Mouse (Mus musculus): Measurements from ENCODE around the gene Acss2. TPM values are rescaled to one million over a fixed set of nuclear protein-coding genes. Genes with fewer than 3 reads are reported as not detected.

Gene Acss2
- total RNA-seq, 2 experiments from 2014 or later, result 6.3 to 9.2 TPM

GRCm38 (mm10) chr2:155583927-155584530, 66.3 kb downstream of the Acss2 start:
- peak; percentile 69 for ATAC-seq (replicated peaks; ENCODE audit: low FRiP score, poor library complexity, severe bottlenecking)

GRCm38 (mm10) chr2:155585082-155585481, 67.3 kb downstream of the Acss2 start:
- ATAC-seq (replicated peaks; ENCODE audit: low FRiP score, poor library complexity, severe bottlenecking), result no peak

GRCm38 (mm10) chr2:155585486-155585885, 67.7 kb downstream of the Acss2 start:
- no peak for ATAC-seq (replicated peaks; ENCODE audit: low FRiP score, poor library complexity, severe bottlenecking)

GRCm38 (mm10) chr2:155588136-155588535, 70.4 kb downstream of the Acss2 start:
- no peak for ATAC-seq (replicated peaks; ENCODE audit: low FRiP score, poor library complexity, severe bottlenecking)

GRCm38 (mm10) chr2:155589521-155589920, 71.8 kb downstream of the Acss2 start:
- ATAC-seq (replicated peaks; ENCODE audit: low FRiP score, poor library complexity, severe bottlenecking), result no peak

- ATAC-seq (replicated peaks; ENCODE audit: low FRiP score, poor library complexity, severe bottlenecking), result no peak
Observed at GRCm38 (mm10) chr2:155590876-155591275, 73.1 kb downstream of the Acss2 start.

GRCm38 (mm10) chr2:155591676-155592075, 73.9 kb downstream of the Acss2 start:
- no peak for ATAC-seq (replicated peaks; ENCODE audit: low FRiP score, poor library complexity, severe bottlenecking)

- peak; percentile 91 for ATAC-seq (replicated peaks; ENCODE audit: low FRiP score, poor library complexity, severe bottlenecking)
Observed at GRCm38 (mm10) chr2:155592137-155592853, 74.5 kb downstream of the Acss2 start, which contains the start of gene Gss. TSS of gene Gss (minus strand) at chr2:155592810.

GRCm38 (mm10) chr2:155592854-155593283, 75.1 kb downstream of the Acss2 start:
- peak; percentile 70; the same call in 1 of the 2 replicates for ATAC-seq (replicated peaks; ENCODE audit: low FRiP score, poor library complexity, severe bottlenecking)

- no peak for ATAC-seq (replicated peaks; ENCODE audit: low FRiP score, poor library complexity, severe bottlenecking)
Observed at GRCm38 (mm10) chr2:155595516-155595915, 77.8 kb downstream of the Acss2 start.

- ATAC-seq (replicated peaks; ENCODE audit: low FRiP score, poor library complexity, severe bottlenecking), result no peak
Observed at GRCm38 (mm10) chr2:155603707-155604106, 86.0 kb downstream of the Acss2 start.

GRCm38 (mm10) chr2:155604560-155605235, 87.0 kb downstream of the Acss2 start:
- peak; percentile 87 for ATAC-seq (replicated peaks; ENCODE audit: low FRiP score, poor library complexity, severe bottlenecking)

- ATAC-seq (replicated peaks; ENCODE audit: low FRiP score, poor library complexity, severe bottlenecking), result peak; percentile 81
Observed at GRCm38 (mm10) chr2:155605236-155605589, 87.5 kb downstream of the Acss2 start.

- ATAC-seq (replicated peaks; ENCODE audit: low FRiP score, poor library complexity, severe bottlenecking), result no peak
Observed at GRCm38 (mm10) chr2:155606360-155606759, 88.6 kb downstream of the Acss2 start.

GRCm38 (mm10) chr2:155610978-155611377, 93.2 kb downstream of the Acss2 start, which contains the start of gene Myh7b:
TSS of gene Myh7b (plus strand) at chr2:155611212.
- no peak for ATAC-seq (replicated peaks; ENCODE audit: low FRiP score, poor library complexity, severe bottlenecking)

GRCm38 (mm10) chr2:155611834-155612550, 94.2 kb downstream of the Acss2 start:
- ATAC-seq (replicated peaks; ENCODE audit: low FRiP score, poor library complexity, severe bottlenecking), result no peak

GRCm38 (mm10) chr2:155613326-155613755, 95.6 kb downstream of the Acss2 start:
- ATAC-seq (replicated peaks; ENCODE audit: low FRiP score, poor library complexity, severe bottlenecking), result peak; percentile 95

- no peak for ATAC-seq (replicated peaks; ENCODE audit: low FRiP score, poor library complexity, severe bottlenecking)
Observed at GRCm38 (mm10) chr2:155613953-155614352, 96.2 kb downstream of the Acss2 start.

- ATAC-seq (replicated peaks; ENCODE audit: low FRiP score, poor library complexity, severe bottlenecking), result no peak
Observed at GRCm38 (mm10) chr2:155616971-155617370, 99.2 kb downstream of the Acss2 start.

GRCm38 (mm10) chr2:155619817-155620216, 102.1 kb downstream of the Acss2 start:
- peak; percentile 73 for ATAC-seq (replicated peaks; ENCODE audit: low FRiP score, poor library complexity, severe bottlenecking)

Data from erythroid progenitor cell, adult 5-6 weeks (primary cell).